Mouse (Mus musculus) E14TG2a.4 (cell line): ENCODE measurements around the gene Neurl2.

Experiments used
- CTCF ChIP-seq: conservative IDR thresholded peaks from 2 replicates; pipeline ENCODE4 v1.5.1; 2014; ENCODE audit warnings: low read length
- NANOG ChIP-seq: IDR thresholded peaks from 2 replicates; pipeline ENCODE4 v1.6.1; 2014; ENCODE audit warnings: borderline replicate concordance, low read length, mixed read lengths

DNA sequence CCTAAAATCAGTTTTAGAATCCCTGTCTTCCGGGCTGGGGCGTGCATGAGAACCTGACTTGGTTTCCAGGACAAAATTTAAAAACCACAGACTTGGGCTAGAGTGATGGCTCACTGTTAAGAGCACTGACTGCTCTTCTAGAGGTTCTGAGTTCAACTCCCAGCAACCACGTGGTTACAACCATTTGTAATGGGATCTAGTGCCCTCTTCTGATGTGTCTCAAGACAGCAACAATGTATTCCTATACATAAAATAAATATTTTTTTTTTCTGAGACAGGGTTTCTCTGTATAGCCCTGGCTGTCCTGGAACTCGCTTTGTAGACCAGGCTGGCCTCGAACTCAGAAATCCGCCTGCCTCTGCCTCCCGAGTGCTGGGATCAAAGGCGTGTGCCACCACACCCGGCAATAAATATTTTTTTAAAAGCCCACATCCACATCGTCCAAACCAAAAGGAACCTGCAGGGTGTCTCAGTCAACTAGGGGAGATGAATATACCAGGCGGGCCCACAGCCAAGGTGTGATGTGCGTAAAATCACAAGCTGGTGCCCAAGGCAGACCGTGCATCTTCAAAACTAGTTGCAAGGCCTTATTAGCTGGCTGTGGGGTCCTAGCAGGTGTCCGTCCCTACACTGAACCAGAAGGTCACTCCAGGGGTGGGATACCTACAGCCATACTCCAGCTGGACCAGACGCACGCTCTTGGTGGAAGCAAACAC lies 1.1 kb downstream of the Neurl2 start:
- no peak for TF ChIP-seq CTCF
- TF ChIP-seq NANOG: no peak
